Mouse (Mus musculus) right cerebral cortex, postnatal 14 days (tissue): Measurements from ENCODE around the gene Cisd3.
"Not testable (repeated sequence)": the region's sequence is repeated elsewhere in the genome, so short reads cannot be mapped to it uniquely, and the experiment has no call there.

Experiments
- DNase-seq: peaks from one replicate; pipeline ENCODE4 v3.0.0; 2022

The Cisd3 gene

DNA sequence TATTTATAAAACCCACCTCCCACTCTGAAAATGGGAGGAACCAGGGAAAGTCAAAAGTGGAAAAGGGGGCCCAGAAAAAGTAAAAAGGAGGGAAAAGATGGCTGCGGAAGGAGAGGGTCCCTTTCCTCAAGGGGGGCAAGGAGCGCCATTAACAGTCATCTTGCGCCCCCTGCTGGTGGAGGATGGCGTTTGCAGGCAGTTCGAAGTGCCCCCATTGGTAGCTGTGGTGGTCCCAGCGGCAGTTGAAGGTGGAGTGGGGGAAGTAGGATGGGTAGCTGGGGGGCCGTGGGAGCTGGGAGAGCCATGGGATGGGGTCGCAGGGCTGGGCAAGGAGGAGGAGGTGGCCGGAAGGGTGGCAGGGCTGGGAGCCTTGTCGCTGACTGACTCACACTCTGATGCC is 4.2 kb downstream of the Cisd3 start:
- DNase-seq: peak; percentile 69

DNA sequence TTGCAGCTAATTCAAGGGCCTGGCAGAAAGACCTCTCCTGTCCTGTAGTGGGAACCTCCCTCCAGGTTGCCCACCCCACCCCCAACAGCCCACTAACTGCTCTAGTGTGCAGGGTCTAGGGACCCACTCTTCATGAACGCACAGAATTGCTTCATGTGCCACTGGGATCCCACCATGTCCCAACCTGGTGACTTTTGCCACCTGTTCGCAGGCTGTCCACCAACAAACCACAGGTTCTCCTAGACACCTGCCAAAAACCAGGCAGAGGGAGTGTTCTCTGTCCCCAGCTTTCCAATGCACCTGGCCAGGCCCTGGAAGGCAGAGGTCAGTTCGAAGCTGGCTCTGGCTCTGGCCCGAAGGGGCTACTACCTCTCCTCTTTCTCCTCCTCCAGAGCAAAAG is 8.8 kb downstream of the Cisd3 start:
- DNase-seq: no peak

DNA sequence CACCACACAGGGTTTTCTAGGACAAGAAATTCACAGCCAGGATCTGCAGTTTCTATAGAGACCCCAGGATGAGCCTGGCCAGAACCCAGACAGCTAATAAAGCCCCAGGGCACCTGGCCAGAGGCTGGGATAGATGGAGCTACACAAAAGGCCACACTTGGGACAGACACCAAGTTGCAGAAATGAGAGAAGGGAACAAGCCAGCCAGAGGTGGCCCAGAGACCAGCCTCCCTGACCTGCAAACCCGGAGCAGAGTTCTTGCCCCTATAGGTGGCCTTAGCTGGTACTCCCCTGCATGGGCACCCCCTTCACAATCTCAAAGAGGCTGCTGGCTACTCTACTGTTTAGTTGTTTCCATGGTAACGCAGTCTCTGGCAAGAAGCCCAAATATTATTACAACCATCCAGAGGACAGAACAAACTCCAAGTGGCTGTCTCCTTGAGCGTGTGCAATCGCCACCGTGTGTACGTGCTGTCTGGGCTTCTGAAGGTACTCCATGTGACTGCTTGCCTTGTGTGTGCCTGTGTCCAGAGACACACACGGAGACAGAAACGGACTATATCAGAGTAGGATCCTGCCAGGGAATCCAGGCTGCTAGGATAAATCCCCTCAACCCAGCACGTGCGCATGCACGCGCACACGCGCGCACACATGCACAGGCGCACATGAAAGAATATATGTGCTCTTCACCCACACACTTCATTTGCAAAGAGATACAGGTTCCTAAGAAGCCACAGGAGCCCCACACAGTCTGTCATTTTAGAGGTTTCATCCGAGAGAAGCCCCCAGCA is 9.5 kb downstream of the Cisd3 start:
- peak; percentile 53 for DNase-seq

DNA sequence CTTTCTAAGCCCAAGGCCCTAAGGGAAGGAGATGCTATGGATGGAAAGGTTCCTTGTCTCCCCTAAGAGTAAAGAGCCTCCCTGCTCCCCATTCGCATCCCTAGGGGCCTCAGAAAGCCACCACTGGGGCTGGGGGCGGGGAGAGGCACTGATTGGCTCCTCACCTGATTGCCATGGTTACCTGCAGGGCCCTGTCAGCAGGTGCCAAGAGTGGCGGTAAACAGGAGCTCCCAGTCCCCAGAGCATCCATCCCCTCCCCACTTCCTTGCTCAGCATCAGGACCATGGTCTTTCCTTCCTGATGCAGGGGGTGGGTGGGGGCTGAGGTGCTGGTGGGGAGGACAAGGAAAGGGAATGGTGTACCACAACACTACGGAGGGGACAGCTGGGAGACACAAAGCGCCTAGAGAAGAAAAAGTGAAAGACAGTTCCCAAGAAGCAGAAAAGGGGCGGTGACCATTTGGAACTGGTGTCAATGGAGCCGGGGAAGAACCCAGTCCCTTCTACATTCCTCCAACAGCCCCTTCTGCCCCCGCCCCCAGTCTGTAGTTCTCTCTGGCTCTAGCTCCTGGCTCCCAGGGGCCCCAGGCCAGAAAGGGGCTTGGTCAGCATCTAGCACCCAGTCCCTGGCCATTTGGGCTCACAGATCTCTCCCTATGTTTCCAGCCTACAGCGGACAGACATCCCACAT is 10.2 kb downstream of the Cisd3 start:
- peak; percentile 55 for DNase-seq

DNA sequence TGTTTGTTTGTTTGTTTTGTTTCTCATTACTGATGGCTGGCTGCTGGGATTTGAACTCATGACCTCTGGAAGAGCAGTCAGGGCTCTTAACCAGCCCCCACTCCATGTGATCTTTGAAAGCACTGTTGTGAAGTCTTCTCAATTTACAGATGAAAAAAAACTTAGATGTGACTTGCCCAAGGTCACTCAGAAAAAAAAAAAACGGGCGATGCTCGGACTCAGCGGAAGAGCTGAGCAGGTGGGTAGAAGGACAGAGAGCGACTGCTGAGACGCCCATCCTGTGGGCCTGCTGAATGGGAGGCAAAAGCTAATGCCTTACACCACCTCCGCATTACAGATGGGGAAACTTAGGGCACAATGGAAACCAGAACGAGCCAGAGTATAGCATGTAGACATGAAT is 11.0 kb downstream of the Cisd3 start:
- no peak for DNase-seq

DNA sequence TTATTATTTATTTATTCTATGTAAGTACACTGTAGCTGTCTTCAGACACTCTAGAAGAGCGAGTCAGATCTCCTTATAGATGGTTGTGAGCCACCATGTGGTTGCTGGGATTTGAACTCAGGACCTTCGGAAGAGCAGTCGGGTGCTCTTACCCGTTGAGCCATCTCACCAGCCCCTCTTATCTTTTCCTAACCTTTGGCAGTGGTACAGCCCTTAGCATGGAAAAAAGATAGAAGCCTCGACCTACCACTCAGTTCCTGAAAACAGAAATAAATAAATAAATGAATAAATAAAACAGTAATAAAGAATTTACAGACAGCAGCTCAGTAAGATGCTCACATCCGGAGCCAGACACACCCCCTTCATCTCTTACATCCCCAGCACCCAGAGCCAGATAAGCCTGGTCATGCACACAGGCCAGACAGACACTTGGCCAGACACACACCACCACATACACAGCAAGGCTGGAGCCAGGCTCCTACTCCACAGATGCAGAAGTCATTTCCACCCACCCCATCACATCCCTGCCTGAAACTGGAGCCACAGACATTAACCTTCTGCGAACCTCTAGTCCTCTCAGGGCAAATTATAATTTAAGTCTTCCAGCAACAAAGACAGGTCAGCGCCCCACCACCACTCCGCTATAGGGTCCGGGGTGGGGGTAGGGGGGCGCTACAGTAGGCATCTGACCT is 11.7 kb downstream of the Cisd3 start:
- no peak for DNase-seq

DNA sequence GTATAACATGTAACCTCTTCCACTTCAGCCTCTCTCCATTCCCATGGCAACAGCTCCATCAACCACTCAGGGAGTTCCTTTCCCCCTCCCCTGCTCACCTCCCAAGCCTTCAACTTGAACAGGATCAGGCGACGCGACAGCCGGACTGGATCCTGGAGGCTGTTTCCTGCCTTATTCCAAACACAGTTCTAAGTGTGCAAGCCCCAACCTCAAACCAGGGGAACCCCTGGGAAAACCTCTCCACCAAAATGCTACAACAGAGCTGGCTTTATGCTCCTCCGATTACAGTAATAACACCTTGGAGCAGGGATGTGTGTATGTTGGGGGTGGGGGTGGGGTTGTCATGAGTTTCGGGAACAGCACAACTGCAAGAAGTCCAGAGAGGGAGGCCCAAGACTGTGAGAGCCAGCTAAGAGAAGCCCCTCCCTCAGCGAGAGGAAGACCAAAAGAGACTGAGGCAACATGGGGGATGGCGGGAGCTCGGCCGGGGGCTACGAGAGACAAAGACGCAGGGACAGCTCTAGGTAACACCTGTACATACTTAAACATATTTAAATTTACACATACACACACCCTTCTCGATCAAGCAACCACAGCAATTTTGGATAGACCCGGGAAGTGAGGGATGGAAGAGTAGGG is 12.4 kb downstream of the Cisd3 start:
- no peak for DNase-seq

DNA sequence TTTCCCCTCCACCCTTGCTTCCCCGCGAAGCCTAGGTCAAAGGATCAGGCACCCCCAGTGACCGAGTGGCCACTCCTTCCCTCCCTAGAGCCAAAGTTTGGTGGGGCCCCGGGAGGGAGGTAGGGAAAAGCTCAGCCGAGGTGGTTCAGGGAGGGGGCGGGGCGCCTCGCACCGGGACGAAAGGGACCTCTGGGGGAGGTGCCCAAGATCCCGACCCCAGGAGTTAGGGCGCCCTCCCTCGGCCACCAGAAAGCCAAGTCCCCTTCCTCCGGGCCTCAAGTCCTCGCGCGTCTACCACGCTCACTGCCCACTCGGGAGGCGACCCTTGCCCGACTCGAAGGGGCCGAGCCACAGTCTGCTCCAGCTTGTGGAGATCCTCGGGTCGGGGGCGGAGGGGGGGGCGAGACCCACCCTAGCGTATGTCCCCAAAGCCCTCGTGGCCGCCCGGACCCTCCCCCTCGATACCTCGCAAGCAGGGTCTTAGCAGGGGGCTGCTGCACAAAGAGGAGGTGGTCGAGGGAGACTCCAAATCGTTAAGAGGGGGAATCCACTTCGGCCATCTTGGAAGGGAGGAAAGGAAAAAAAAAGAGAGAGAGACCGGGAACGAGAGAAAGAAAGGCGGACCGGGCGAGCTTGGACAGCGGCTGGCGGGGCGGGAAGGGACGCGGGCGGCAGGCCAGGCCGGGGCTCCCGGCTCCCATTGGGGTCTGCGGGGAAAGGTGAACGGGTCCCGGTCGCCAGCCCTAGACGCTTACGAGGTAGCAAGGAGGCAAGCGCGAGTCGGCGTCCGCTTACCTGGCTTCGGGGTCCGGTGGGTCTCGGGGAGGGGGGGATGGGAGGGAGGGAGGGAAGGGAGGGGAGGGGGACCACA is 13.3 kb downstream of the Cisd3 start:
- DNase-seq: peak; percentile 73

DNA sequence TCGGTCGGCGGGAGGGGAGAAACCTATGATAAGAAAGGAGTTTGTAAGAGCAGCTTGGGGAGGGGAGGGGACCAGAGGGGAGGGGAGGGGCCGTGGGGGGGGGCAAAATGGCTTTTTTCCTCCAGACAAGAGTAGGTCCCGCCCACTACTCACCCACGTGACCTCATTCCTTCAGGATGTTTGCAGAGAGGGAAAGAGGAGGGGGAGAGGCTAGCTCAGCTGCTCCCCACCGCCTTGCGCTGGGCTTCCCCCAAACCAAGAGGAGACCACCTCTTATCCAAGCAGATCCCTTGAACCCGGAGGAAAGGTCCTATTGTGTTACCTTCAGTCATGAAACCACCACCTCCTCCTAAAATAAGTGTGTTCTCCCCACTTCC is 14.0 kb downstream of the Cisd3 start:
- peak; percentile 85 for DNase-seq

DNA sequence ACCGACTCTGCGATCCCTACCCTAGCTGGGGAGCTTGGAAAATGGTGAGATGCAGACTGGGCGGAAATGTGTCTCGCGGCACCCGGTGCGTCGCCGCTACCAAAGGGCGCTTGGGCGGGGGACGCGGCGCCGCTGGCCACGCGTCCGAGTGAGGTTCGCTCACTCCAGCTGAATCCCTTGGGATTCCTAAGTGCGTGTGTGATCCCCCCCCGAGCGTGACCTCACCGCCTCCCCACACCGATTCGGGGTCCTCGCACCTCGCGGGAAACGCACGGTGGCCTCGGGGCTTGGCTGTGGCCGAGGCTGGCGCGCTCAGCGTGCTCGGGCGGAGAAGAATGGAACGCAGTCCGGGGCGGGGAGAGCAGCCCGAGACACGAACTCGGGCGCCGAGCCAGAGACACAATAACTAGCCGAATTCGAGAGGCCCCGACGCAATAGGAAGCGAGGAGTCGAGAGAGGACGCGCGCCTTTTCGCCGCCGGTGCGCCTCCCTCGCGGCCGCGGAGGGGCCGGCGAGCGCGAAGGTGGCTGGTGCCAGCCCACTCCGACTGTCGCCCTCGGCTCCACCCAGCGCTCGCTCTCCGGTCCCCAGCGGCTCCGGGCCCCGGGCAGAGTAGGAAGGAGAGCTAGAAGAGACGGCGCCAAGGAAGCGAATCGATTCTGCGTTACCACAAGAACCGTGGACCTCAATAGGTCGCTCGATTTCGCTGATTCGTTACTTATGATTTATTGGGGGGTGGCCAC is 14.5 kb downstream of the Cisd3 start, which contains the start of gene Pcgf2:
Gene Pcgf2, minus strand, starts transcription at position 495 of the 743 bp plus-strand sequence.
- DNase-seq: peak; percentile 78

DNA sequence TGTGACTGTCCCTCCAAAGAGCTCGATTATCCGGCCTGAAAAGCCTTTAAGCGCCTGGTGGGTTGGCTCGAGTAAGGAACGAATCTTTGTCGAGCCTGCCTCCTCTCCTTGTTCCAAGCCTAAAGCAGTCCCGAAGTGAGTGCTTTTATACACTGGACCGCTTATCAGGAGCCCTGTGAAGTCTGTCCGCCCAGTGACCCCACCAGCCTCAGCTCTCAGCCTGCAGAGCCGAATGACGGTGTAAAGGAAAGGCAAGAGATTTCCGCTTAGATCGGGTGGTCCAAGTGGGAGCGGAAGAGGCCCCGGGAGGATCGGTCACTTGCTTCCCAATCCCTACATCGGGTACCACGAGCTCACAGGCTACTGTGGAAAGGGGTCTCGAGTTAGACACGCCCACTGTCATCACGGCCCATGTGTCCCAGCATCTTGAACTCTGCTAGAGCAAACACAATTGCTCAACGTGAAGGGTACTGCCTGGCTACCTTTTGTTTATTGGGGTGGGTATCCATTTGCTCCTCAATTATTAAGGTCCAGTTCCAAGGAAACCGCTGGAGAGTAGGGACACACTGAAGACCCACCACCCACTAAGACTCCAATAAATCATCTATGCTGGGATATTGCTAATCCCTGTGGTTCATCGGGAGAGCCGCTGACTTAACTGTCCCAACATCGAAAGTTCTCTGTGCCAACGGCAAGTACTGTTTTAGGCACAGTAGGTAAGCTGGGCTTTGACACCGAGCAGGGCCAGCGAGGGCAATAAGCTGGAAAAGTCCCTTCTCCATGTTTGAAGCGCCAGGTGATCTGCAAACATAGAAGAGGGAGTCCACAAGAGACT is 15.3 kb downstream of the Cisd3 start:
- DNase-seq: no peak

DNA sequence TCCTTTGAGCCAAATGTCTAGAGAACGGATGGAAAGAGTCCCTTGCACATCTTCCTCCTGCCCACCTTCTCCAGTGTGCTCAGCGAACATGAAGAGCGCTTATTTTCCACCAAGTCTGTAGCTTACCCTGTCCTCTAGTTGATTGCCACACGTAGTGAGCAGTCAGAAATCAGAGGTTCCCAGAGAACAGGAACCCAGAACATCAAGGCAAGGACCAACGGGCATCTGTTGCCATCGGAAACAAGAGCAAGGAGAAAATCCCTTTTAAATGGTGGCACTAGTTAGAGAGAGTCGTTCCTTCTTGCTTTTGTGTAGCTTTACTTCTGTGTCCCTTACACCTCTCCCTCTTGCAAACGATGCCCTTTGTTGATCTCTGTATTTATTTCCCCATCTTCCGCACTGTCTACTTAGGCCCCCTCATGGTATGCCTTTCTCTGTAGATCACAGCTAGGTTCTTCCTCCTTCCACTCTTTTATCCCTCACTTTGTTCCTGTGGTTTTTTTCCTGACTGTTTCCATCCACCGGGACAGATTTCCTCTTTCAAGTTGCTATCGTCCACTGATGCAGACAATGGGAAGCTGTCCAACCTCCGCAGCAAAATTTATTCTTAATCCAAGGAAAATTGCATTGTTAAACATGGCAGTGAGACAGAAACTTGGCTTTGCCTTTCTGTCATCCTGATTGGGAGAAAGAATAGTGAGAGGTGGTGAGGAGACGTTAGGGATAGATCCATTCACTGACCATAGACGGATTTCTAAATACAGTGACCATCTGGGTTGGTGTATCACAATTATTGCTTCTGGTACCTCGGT is 16.2 kb downstream of the Cisd3 start:
- no peak for DNase-seq

DNA sequence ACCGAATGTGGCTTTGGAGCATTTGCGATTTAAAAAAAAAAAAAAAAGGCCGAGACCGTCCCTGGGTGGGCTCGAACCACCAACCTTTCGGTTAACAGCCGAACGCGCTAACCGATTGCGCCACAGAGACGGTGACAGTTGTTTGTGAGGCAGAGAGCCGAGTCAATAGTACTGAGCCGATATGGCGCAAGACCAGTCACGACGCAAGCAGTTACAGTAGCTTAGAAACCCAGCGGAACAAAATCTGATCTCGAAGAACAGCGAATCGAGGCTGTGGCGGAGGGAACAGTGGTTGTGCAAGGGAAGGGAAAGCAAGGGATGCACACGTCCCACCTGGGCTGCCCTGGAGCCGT is 16.7 kb downstream of the Cisd3 start:
- peak; percentile 83 for DNase-seq

DNA sequence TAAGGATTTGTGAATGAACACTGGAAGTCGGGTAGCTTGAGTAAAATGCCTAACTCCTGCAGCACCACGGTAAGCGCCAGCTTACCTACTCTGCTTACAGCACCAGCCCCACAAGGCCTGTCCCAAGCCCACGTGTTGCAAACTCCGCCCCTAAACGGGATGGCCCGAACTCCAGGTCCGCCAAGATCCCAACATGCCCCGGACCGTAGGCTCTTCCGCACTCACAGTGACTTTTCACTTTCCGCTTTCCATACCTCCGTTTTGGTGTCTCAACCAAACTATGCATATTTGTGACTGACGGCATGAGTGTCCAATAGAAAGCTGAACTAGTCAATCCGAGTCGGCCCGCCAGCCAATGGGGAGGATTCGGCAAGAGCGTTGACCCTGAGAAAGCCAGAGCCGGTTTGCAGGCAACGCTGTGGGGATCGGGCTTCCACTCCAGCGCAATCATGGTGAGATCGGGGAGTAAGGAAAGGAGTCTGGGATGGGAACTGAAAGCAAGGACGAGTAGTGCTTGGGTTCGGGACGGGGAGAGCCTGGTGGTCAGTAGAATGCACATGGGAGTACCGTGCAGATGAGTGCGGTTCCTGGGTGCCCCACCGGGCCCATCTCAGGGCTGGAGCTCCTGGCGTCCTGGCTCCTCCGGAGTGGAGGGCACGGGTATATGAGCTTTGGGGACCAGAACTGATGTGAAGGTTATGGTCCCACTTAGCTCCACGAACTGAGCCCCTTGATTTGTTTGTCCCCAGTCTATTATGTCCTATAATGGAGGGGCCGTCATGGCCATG is 17.6 kb downstream of the Cisd3 start, which contains the start of gene Psmb3:
Gene Psmb3, plus strand, starts transcription at position 361 of the 788 bp plus-strand sequence.
- peak; percentile 99 for DNase-seq

DNA sequence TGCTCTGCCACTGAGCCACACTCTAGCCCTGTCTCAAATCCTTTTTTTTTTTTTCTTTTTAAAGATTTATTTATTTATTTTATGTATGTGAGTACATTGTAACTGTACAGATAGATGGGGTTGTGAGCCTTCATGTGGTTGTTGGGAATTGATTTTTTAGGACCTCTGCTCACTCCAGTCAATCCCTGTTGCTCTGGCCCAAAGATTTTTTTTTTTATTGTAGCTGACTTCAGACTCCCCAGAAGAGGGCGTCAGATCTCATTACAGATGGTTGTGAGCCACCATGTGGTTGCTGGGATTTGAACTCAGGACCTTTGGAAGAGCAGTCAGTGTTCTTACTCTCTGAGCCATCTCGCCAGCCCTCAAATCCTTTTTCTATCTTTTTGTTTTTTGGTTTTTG is 24.4 kb downstream of the Cisd3 start:
- not testable (repeated sequence) for DNase-seq

DNA sequence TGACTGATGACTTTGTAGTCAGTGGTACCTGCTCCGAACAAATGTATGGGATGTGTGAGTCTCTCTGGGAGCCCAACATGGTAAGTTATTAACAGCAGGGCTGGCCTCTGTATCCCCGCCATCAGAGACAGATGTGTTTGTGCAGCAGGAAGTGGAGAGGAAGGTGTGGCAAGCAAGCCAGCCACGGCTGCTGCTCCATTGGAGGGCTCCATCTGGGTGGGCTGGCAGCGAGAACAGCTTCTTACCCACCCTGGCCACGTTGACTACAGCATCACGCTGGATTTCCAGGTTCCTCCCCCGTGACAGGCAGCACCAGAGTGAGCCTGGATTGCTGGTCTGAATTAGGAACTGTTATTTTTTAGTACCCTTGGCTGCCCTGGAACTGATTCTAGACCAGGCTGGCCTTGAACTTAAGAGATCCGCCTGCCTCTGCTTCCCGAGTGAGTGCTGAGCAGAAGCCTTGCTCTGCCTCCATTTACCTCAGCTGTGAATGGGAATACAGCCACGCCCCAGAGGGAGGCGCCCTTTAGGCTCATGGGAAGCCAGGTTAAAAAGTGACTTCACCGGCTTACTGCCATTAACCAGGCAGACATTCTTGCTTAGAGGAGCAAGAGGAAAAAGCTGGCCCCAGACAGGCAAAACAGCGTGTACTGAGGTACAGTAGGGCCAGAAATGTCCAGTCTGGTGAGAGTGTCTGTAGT is 25.7 kb downstream of the Cisd3 start:
- no peak for DNase-seq

DNA sequence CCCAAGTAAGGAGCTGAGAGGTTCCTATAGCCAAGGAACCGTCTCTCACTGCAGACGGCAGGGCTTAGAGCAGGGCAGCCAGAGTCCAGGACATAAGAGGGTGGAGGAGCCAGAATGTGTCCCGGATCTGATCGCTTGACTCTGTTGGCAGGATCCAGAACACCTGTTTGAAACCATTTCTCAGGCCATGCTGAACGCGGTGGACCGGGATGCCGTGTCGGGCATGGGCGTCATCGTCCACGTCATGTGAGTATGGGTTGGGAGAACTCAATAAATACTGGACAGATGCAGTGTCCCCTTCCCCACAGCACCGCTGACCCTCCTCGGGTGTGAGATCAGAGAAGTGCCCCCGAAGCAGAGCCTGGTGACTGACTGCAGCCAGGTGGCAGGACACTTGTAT is 26.7 kb downstream of the Cisd3 start:
- DNase-seq: no peak

DNA sequence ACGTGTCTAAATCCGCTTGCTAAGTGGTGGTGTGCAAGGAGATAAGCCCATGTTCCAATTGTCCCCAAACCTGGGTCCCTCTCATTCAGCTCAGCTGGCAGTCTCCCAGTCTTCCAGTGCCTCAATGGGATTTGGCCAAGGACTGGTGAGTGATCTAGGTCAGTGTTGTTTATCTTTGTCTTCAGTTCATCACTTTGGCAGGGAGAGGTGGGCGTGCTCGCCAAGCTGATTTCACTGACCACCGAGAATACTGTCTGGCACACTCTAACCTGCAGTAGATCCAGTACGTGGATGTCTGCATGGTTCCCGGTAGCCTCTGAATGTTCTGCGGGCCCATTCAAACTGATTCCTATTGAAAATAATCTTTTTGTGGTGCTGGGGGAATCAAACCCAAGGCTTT is 28.3 kb downstream of the Cisd3 start:
- DNase-seq: no peak
